Comparison of ENCODE assay signal across 9 mouse cellular contexts in genomic region chr6:92704810-92705209, GRCm38 (mm10). TPM values are rescaled to one million over a fixed set of nuclear protein-coding genes. Genes with fewer than 3 reads are reported as not detected.
A peak's percentile ranks its signal among the peaks of the same experiment; 100 is the strongest.
DNase-seq lines count a peak whose midpoint lies in the region; ATAC-seq and TF ChIP-seq lines count a peak whose summit lies in the region.
"Had no signal": no experiment of that assay in that cellular context is flagged by ENCODE, and none has a peak within 500 bp of the region (broad histone marks: within the 10 kb centered on the region; RNA-seq: fewer than 3 reads in every experiment).

No protein-coding gene starts in this region.

- no peak for TF ChIP-seq POLR2A in brain, embryonic 14.5 days (IDR thresholded peaks at IDR 0.05; ENCODE audit: borderline replicate concordance, extremely low read depth, insufficient read depth, insufficient read length, poor library complexity, severe bottlenecking)
- TF ChIP-seq POLR2A in limb, embryonic 14.5 days (IDR thresholded peaks at IDR 0.05; ENCODE audit: borderline replicate concordance, extremely low read depth, insufficient read depth, insufficient read length): no peak

- no peaks in the 10 kb centered on the region for H3K36me3 ChIP-seq in heart, embryonic 13.5 days
- H3K36me3 ChIP-seq in limb, embryonic 14.5 days (ENCODE audit: control insufficient read depth, insufficient read depth, low read length): no peaks in the 10 kb centered on the region

- peak overlapping the region; percentile 88; the same call in 1 of the 2 replicates for H3K9ac ChIP-seq in heart, embryonic 13.5 days
- peak overlapping the region; percentile 74; the same call in 1 of the 2 replicates for H3K9ac ChIP-seq in limb, embryonic 14.5 days (ENCODE audit: low read depth, low read length, severe bottlenecking)

- H3K4me1 ChIP-seq in heart, embryonic 13.5 days: peaks cover 16% of the 10 kb centered on the region
- H3K4me1 ChIP-seq in limb, embryonic 14.5 days (ENCODE audit: control insufficient read depth, insufficient read depth, low read length): peaks cover 18% of the 10 kb centered on the region

- H3K27me3 ChIP-seq in heart, embryonic 13.5 days (replicated peaks): peaks cover 13% of the 10 kb centered on the region
- H3K27me3 ChIP-seq in limb, embryonic 14.5 days (ENCODE audit: control insufficient read depth, insufficient read depth, low read length): no peaks in the 10 kb centered on the region

- peak; percentile 53 for DNase-seq in NIH3T3 (ENCODE audit: low read depth)
- DNase-seq in brain, embryonic 14.5 days (ENCODE audit: low read depth): peak; percentile 53
- DNase-seq in limb, embryonic 14.5 days (ENCODE audit: low spot score): peak; percentile 65
- DNase-seq in right cerebral cortex, postnatal 25 days: peak; percentile 41
- no peak for DNase-seq in adrenal gland, adult 18-20 months (ENCODE audit: low spot score in 2 of 2)

- ATAC-seq in heart, embryonic 13.5 days (ENCODE audit: extremely low read depth, insufficient number of reproducible peaks, low FRiP score, low TSS enrichment): no peak
- peak; percentile 67 for ATAC-seq in limb, embryonic 14.5 days (ENCODE audit: low FRiP score, low read depth)
- ATAC-seq in granulocyte monocyte progenitor cell, adult 5-6 weeks (replicated peaks; ENCODE audit: poor library complexity, severe bottlenecking): no peak
- no peak for ATAC-seq in inflammation-experienced regulatory T-cells, adult 6 months

- WGBS in heart, embryonic 13.5 days: 33% methylated on average over 9 of the region's 9 CpGs
- 17% methylated on average over 9 of the region's 9 CpGs for WGBS in limb, embryonic 14.5 days

- H3K4me3 ChIP-seq in heart, embryonic 13.5 days: peak overlapping the region; percentile 79
- H3K4me3 ChIP-seq in limb, embryonic 14.5 days (replicated peaks; ENCODE audit: low read length): peak overlapping the region; percentile 83

- H3K27ac ChIP-seq in heart, embryonic 13.5 days (replicated peaks): no peak overlapping the region
- peak overlapping the region; percentile 52 for H3K27ac ChIP-seq in limb, embryonic 14.5 days (replicated peaks; ENCODE audit: low read depth, low read length)
- H3K27ac ChIP-seq: macrophage had no signal

- peak overlapping the region; percentile 99 for H3K4me2 ChIP-seq in heart, embryonic 13.5 days
- peak overlapping the region; percentile 96 for H3K4me2 ChIP-seq in limb, embryonic 14.5 days (replicated peaks; ENCODE audit: low read depth, low read length, severe bottlenecking)

- no peak for TF ChIP-seq CTCF in brain, embryonic 14.5 days (IDR thresholded peaks at IDR 0.05; ENCODE audit: borderline replicate concordance, extremely low read depth, insufficient read depth, insufficient read length)

- H3K9me3 ChIP-seq in heart, embryonic 13.5 days: no peaks in the 10 kb centered on the region
- no peaks in the 10 kb centered on the region for H3K9me3 ChIP-seq in limb, embryonic 14.5 days (ENCODE audit: control insufficient read depth, low read length)

RNA-seq across cellular contexts. Expression of gene Prickle2, which starts 1.1 kb away (rescaled TPM):
- polyA plus RNA-seq in brain, embryonic 14.5 days (2012; rRNA removed): 9.3 and 17.8 TPM in 2 replicates
- polyA plus RNA-seq in heart, embryonic 13.5 days (2015; fragmentation: Nextera tagmentation; extraction: Ambion mirVana): 5.2 and 5.4 TPM in 2 replicates
- 5.5 and 6.4 TPM in 2 replicates for polyA plus RNA-seq in limb, embryonic 14.5 days (2012; rRNA removed)
- 8.0 and 8.4 TPM in 2 replicates for polyA plus RNA-seq in limb, embryonic 14.5 days (2014; fragmentation: Nextera tagmentation; extraction: Ambion mirVana)
- not detected in 2 replicates for total RNA-seq in granulocyte monocyte progenitor cell, adult 5-6 weeks (2014; fragmentation: Nextera tagmentation)
- total RNA-seq in granulocyte monocyte progenitor cell, adult 5-6 weeks (2017): not detected in 2 replicates
- polyA plus RNA-seq in inflammation-experienced regulatory T-cells, adult 6 months (2017; shearing (Covaris generic)): not detected
- 1 to 10 TPM; 4.9 to 7.1 TPM for total RNA-seq in adrenal gland, adult 18-20 months (2021)

Comparison
In these comparisons a context has a peak if more than half of its experiments do, and no peak if none do; other contexts are left out.
1. DNase-seq: peak in NIH3T3 (single experiment), brain, embryonic 14.5 days (single experiment), limb, embryonic 14.5 days (single experiment) and right cerebral cortex, postnatal 25 days (single experiment); none in adrenal gland, adult 18-20 months (0 of 2).